Mouse (Mus musculus): ENCODE measurements around the gene Hoxd10. TPM values are rescaled to one million over a fixed set of nuclear protein-coding genes. Genes with fewer than 3 reads are reported as not detected.

Hoxd10 gene
- total RNA-seq, 4 experiments from 2014 or later, result 6.1 to 8.5 (median 7.6) TPM

Small RNA genes lying within 50 kb of the gene (microRNA-seq; reads per million reads assigned to microRNA genes)
- gene Gm44463, result not detected
- 27,469 reads per million, percentile 95 among the genes with 10 or more reads in this experiment for gene Mir10b

Other genes starting within 250 kb of the Hoxd10 start
- 10 to 100 TPM; 53.3 to 59.6 (median 56.5) TPM for gene Lnpk, start 112.5 kb upstream of the Hoxd10 start, total RNA-seq (2022)
- not detected for gene Evx2, start 32.4 kb upstream of the Hoxd10 start, total RNA-seq (2022)
- not detected for gene Hoxd13, start 23.6 kb upstream of the Hoxd10 start, total RNA-seq (2022)
- not detected for gene Hoxd12, start 16.9 kb upstream of the Hoxd10 start, total RNA-seq (2022)
- gene Hoxd11, start 12.4 kb upstream of the Hoxd10 start, total RNA-seq (2022), result not detected
- gene Hoxd9, start 5.8 kb downstream of the Hoxd10 start, total RNA-seq (2022), result 10 to 100 TPM; 22.6 to 27.5 (median 23.7) TPM
- 10 to 100 TPM; 46.8 to 53.5 (median 51.3) TPM for gene Hoxd8, start 12.7 kb downstream of the Hoxd10 start, total RNA-seq (2022)
- gene Hoxd3, start 20.0 kb downstream of the Hoxd10 start, total RNA-seq (2022), result under 1 TPM in 2 of 4 experiments, not detected in 2; 0.17 to 0.29 TPM
- 1 to 10 TPM; 1.1 to 1.9 (median 1.5) TPM for gene Hoxd4, start 20.0 kb downstream of the Hoxd10 start, total RNA-seq (2022)
- under 1 TPM in 1 of 4 experiments, not detected in 3; 0.31 TPM for gene Gm28230, start 34.8 kb downstream of the Hoxd10 start, total RNA-seq (2022)
- gene Hoxd1, start 71.1 kb downstream of the Hoxd10 start, total RNA-seq (2022), result not detected
- 10 to 100 TPM; 25.7 to 33.2 (median 27.7) TPM for gene Mtx2, start 133.9 kb downstream of the Hoxd10 start, total RNA-seq (2022)